Mouse (Mus musculus): ENCODE results near the gene Oasl1. TPM values are rescaled to one million over a fixed set of nuclear protein-coding genes. Genes with fewer than 3 reads are reported as not detected.
"Not testable (repeated sequence)": the region's sequence is repeated elsewhere in the genome, so short reads cannot be mapped to it uniquely, and the experiment has no call there.

Gene Oasl1
- not detected in 2 replicates for polyA plus RNA-seq (2014; fragmentation: Nextera tagmentation; extraction: Ambion mirVana)

DNA sequence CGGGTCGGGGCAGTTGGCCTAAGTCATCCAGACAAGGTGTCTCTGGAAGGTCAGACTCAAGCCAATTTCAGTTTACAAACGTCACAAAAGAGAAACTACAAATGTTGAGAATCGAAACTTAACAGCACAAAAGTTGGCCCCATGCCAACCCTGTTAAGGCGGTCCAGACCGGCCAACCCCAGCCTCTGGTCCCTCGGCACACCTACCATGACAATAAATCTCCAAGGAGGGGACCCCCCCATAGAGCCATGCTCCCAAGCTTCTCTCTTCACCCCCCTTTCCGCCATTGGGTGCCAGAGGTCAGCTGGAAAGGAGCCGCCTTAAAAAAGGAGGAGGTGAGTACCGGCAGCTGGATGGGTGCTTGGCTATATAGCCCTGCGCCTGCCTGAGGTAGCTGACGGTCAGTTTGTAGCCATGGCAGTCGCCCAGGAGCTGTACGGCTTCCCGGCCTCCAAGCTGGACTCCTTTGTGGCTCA, at the start of gene Oasl1:
Gene Oasl1 (plus strand): TSS at position 243 of the 476 bp plus-strand sequence.
- no peak within 1 kb of the TSS for H3K27ac ChIP-seq (ENCODE audit: low read depth, low read length)
- no peak within 1 kb of the TSS for H3K9ac ChIP-seq (ENCODE audit: low read length)
- H3K4me2 ChIP-seq, result no peak within 1 kb of the TSS
- H3K4me1 ChIP-seq (ENCODE audit: control insufficient read depth, insufficient read depth, low read length), result peaks cover 3% of the 10 kb centered on the region; the same call in 1 of the 2 replicates
- H3K36me3 ChIP-seq (ENCODE audit: control insufficient read depth, insufficient read depth, low read length), result no peaks in the 10 kb centered on the region
- 64% methylated on average over 15 of the region's 15 CpGs for WGBS
- no peak within 1 kb of the TSS for H3K4me3 ChIP-seq (ENCODE audit: low read depth, low read length)
- H3K27me3 ChIP-seq (ENCODE audit: control insufficient read depth, insufficient read depth, low read length), result no peaks in the 10 kb centered on the region
- ATAC-seq (ENCODE audit: low FRiP score) (no peak), DNase-seq (ENCODE audit: low spot score, missing footprints) (peak; percentile 81)
- 0 out of 2 replicates have a peak, but pooled peaks cover 2% of the 10 kb centered on the region for H3K9me3 ChIP-seq (ENCODE audit: control insufficient read depth, low read length)

DNA sequence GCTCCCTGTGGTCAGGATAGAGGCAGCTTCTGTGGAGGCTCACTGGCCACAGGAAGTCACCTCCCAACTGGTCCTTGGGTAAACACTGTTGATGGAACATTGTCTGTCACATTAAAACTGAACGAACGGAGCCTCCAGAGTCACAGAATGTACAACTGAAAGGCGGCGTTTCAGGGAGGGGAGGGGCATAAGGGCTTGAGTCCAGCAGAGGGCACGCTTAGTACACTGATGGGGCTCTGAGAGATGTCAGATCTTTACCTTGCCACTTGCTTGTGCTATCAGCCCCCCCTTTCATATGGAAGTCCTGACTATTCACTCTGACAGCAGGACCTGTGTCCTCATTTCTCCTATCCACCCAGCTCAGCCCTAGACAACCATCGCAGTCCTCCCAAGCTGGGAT, 47.2 kb upstream of the Oasl1 start:
- no peaks in the 10 kb centered on the region for H3K27me3 ChIP-seq (ENCODE audit: control insufficient read depth, insufficient read depth, low read length)
- no peaks in the 10 kb centered on the region for H3K9me3 ChIP-seq (ENCODE audit: control insufficient read depth, low read length)
- H3K4me1 ChIP-seq (ENCODE audit: control insufficient read depth, insufficient read depth, low read length), result peaks cover 7% of the 10 kb centered on the region; the same call in 1 of the 2 replicates
- no peak overlapping the region for H3K9ac ChIP-seq (ENCODE audit: low read length)
- H3K4me2 ChIP-seq, result no peak overlapping the region
- 65% methylated on average over 6 of the region's 6 CpGs for WGBS
- H3K4me3 ChIP-seq (ENCODE audit: low read depth, low read length), result no peak overlapping the region
- H3K36me3 ChIP-seq (ENCODE audit: control insufficient read depth, insufficient read depth, low read length), result no peaks in the 10 kb centered on the region
- ATAC-seq (ENCODE audit: low FRiP score) (no peak), DNase-seq (ENCODE audit: low spot score, missing footprints) (no peak)
- no peak overlapping the region for H3K27ac ChIP-seq (ENCODE audit: low read depth, low read length)

DNA sequence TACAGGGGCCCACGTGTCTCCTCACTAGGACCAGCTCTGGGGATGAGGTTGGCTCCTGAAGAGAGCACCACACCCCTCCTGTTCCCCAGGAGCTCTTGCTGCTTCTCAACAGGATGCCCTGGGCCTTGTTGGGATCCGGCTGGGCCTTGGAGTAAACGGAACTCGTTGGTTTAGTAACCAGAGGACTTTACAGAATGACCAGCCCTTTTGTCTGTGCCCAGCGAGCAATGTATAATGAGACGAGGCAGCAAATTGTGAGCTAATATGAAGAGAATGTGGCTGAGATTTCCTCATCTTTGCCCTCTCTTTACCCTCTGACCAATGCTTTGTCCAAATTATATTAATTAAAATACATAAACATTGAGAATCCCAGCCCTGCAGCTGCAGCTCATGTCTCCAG, 46.7 kb upstream of the Oasl1 start:
- DNase-seq (ENCODE audit: low spot score, missing footprints), result no peak
- H3K27ac ChIP-seq (ENCODE audit: low read depth, low read length), result no peak overlapping the region
- no peak overlapping the region for H3K4me2 ChIP-seq
- H3K4me3 ChIP-seq (ENCODE audit: low read depth, low read length), result no peak overlapping the region
- H3K9me3 ChIP-seq (ENCODE audit: control insufficient read depth, low read length), result no peaks in the 10 kb centered on the region
- no peak for ATAC-seq (ENCODE audit: low FRiP score)
- no peaks in the 10 kb centered on the region for H3K36me3 ChIP-seq (ENCODE audit: control insufficient read depth, insufficient read depth, low read length)
- H3K27me3 ChIP-seq (ENCODE audit: control insufficient read depth, insufficient read depth, low read length), result no peaks in the 10 kb centered on the region
- no peak overlapping the region for H3K9ac ChIP-seq (ENCODE audit: low read length)
- 37% methylated on average over 6 of the region's 6 CpGs for WGBS
- peaks cover 7% of the 10 kb centered on the region; the same call in 1 of the 2 replicates for H3K4me1 ChIP-seq (ENCODE audit: control insufficient read depth, insufficient read depth, low read length)

DNA sequence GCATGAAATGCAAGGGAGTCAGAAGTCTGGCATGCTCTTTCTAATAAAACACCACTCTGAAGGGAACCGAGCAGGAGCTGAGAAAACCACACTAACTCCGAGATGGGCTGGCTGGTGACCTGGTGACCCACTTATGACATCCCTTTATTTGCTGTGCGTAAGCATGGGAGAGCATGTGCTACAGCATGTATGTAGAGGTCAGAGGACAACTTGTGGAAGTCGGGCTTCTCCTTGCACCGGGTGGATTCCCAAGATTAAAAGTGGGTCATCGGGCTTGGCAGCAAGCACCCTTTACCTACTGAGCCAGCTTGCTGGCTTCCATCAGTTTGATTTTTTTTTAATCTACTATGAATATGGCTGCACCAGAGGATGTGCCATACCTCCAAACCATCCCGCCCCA, 45.6 kb upstream of the Oasl1 start:
- Histone ChIP-seq H3K27me3 (ENCODE audit: control insufficient read depth, insufficient read depth, low read length) (no peaks in the 10 kb centered on the region), H3K9me3 (ENCODE audit: control insufficient read depth, low read length) (no peaks in the 10 kb centered on the region), H3K4me3 (ENCODE audit: low read depth, low read length) (no peak overlapping the region), H3K4me2 (no peak overlapping the region), H3K9ac (ENCODE audit: low read length) (no peak overlapping the region), H3K27ac (ENCODE audit: low read depth, low read length) (no peak overlapping the region), H3K4me1 (ENCODE audit: control insufficient read depth, insufficient read depth, low read length) (peaks cover 7% of the 10 kb centered on the region; the same call in 1 of the 2 replicates), H3K36me3 (ENCODE audit: control insufficient read depth, insufficient read depth, low read length) (no peaks in the 10 kb centered on the region)
- no peak for DNase-seq (ENCODE audit: low spot score, missing footprints)
- 69% methylated on average over 7 of the region's 7 CpGs for WGBS
- no peak for ATAC-seq (ENCODE audit: low FRiP score)

DNA sequence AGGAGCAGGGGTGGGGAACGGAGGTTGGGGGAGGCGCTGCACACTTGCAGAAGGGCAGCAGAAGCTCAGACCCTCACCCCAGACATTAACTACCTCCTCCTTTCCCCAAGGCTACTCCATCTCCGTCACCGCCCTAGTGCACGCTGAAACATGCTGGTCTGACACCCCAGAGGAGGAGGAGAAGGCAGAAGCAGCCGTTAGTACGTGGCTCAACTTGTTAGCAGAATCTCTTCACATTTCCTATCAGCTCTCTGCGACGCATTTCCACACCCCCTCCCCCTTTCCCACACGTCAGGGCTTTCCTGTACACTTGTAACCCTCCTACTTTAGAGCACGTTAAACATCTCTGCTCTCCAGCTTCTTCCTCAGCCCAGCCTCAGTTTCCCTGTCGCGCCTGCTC, 43.6 kb upstream of the Oasl1 start:
- no peak overlapping the region for H3K4me3 ChIP-seq (ENCODE audit: low read depth, low read length)
- WGBS, result 74% methylated on average over 13 of the region's 13 CpGs
- no peaks in the 10 kb centered on the region for H3K27me3 ChIP-seq (ENCODE audit: control insufficient read depth, insufficient read depth, low read length)
- no peak for DNase-seq (ENCODE audit: low spot score, missing footprints)
- no peak overlapping the region for H3K27ac ChIP-seq (ENCODE audit: low read depth, low read length)
- no peak for ATAC-seq (ENCODE audit: low FRiP score)
- H3K4me2 ChIP-seq, result no peak overlapping the region
- H3K9me3 ChIP-seq (ENCODE audit: control insufficient read depth, low read length), result no peaks in the 10 kb centered on the region
- H3K36me3 ChIP-seq (ENCODE audit: control insufficient read depth, insufficient read depth, low read length), result no peaks in the 10 kb centered on the region
- no peak overlapping the region for H3K9ac ChIP-seq (ENCODE audit: low read length)
- H3K4me1 ChIP-seq (ENCODE audit: control insufficient read depth, insufficient read depth, low read length), result peaks cover 7% of the 10 kb centered on the region; the same call in 1 of the 2 replicates

DNA sequence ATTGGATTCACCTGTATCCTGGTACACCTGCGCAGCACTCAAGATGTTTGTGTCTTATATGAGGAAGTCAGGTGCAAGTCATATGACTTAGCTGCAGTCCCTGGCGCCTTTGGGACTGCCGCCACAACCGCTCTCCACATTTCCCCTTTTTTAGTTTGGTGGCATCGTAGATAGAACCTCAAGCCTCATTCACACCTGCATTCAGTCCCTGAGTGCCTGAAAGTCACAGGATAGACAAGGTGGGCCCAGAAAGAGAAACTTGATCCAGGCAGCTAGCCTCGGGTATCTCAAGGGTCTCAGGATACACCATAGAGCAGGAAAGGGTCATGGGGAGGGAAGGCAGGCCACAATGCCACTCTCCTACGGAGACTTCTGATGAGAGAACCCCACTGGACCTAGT, 40.7 kb upstream of the Oasl1 start:
- H3K4me2 ChIP-seq; H3K9ac ChIP-seq (ENCODE audit: low read length); H3K9me3 ChIP-seq (ENCODE audit: control insufficient read depth, low read length); H3K27ac ChIP-seq (ENCODE audit: low read depth, low read length); H3K4me1 ChIP-seq (ENCODE audit: control insufficient read depth, insufficient read depth, low read length); H3K36me3 ChIP-seq (ENCODE audit: control insufficient read depth, insufficient read depth, low read length); ATAC-seq (ENCODE audit: low FRiP score); H3K27me3 ChIP-seq (ENCODE audit: control insufficient read depth, insufficient read depth, low read length); H3K4me3 ChIP-seq (ENCODE audit: low read depth, low read length); DNase-seq (ENCODE audit: low spot score, missing footprints): not testable (repeated sequence)
- whole genome bisulfite sequencing, result 85% methylated on average over 6 of the region's 7 CpGs

DNA sequence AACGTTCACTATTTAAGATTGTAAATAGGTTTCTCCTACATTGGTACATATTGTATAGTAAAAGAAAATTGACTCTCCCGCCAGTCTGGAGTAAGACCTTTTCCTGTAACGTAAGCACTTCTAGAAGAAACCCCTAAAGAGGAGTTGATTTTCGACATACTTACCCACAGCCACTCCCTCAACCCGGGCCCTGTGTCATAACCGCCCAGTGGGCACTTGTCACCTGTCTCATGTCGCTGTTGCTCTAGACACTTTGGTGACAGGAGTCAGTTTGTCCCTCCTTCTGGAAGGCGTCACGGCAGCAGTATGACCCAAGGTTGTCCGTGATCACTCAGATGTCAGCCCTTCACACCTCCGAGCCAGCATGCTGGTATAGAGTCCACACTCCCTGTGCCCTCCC, 40.0 kb upstream of the Oasl1 start:
- ATAC-seq (ENCODE audit: low FRiP score) (no peak), DNase-seq (ENCODE audit: low spot score, missing footprints) (no peak)
- Histone ChIP-seq H3K4me2 (no peak overlapping the region), H3K9me3 (ENCODE audit: control insufficient read depth, low read length) (no peaks in the 10 kb centered on the region), H3K27me3 (ENCODE audit: control insufficient read depth, insufficient read depth, low read length) (no peaks in the 10 kb centered on the region), H3K27ac (ENCODE audit: low read depth, low read length) (no peak overlapping the region), H3K36me3 (ENCODE audit: control insufficient read depth, insufficient read depth, low read length) (no peaks in the 10 kb centered on the region), H3K4me1 (ENCODE audit: control insufficient read depth, insufficient read depth, low read length) (0 out of 2 replicates have a peak, but pooled peaks cover 2% of the 10 kb centered on the region), H3K9ac (ENCODE audit: low read length) (no peak overlapping the region), H3K4me3 (ENCODE audit: low read depth, low read length) (no peak overlapping the region)
- WGBS, result 96% methylated on average over 11 of the region's 11 CpGs

DNA sequence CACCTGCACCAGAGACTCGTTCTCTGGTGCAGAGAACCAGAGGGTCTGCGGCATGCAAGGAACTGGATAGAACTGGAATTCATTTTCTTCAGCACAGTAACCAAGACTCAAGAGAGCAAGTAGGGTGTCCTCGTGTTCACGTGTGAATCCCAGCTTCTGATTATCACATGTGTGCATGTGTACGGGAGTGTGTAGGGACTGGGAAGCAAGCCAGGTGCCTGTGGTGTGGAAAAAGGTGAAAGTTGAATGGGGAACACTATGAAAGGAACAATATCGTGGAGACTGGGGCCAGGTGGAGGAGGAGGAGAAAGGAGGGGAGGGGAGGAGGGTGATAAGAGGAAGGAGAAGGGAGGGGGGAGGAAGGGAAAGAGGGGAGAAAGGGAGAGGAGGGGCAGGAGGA, 36.2 kb upstream of the Oasl1 start:
- 87% methylated on average over 6 of the region's 6 CpGs for WGBS
- no peaks in the 10 kb centered on the region for H3K4me1 ChIP-seq (ENCODE audit: control insufficient read depth, insufficient read depth, low read length)
- no peaks in the 10 kb centered on the region for H3K27me3 ChIP-seq (ENCODE audit: control insufficient read depth, insufficient read depth, low read length)
- no peaks in the 10 kb centered on the region for H3K36me3 ChIP-seq (ENCODE audit: control insufficient read depth, insufficient read depth, low read length)
- no peak overlapping the region for H3K27ac ChIP-seq (ENCODE audit: low read depth, low read length)
- no peaks in the 10 kb centered on the region for H3K9me3 ChIP-seq (ENCODE audit: control insufficient read depth, low read length)
- H3K4me3 ChIP-seq (ENCODE audit: low read depth, low read length), result no peak overlapping the region
- ATAC-seq (ENCODE audit: low FRiP score) (no peak), DNase-seq (ENCODE audit: low spot score, missing footprints) (no peak)
- no peak overlapping the region for H3K4me2 ChIP-seq
- no peak overlapping the region for H3K9ac ChIP-seq (ENCODE audit: low read length)

DNA sequence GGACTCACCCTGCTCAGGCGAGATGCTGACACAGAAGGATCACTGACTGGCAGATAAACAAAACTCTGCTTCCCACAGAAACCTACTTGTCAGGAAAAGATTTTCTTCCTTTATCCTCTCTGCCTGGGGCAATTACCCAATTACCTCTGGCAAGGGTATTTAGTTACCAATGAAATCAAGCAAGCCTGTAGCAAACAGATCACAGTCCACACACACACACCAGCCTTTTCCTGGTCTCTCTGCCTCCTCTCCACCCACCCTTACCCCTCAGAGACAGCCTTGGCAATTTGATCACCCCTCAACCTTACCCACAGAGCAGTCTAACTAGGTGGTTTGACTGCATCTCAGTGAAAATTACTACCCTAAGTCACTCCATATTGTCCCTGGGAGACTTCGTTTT, 34.0 kb upstream of the Oasl1 start:
- ATAC-seq (ENCODE audit: low FRiP score) (no peak), DNase-seq (ENCODE audit: low spot score, missing footprints) (no peak)
- H3K9me3 ChIP-seq (ENCODE audit: control insufficient read depth, low read length), result no peaks in the 10 kb centered on the region
- no peak overlapping the region for H3K4me3 ChIP-seq (ENCODE audit: low read depth, low read length)
- 85% methylated on average over 2 of the region's 2 CpGs for WGBS
- H3K36me3 ChIP-seq (ENCODE audit: control insufficient read depth, insufficient read depth, low read length), result no peaks in the 10 kb centered on the region
- no peak overlapping the region for H3K27ac ChIP-seq (ENCODE audit: low read depth, low read length)
- H3K9ac ChIP-seq (ENCODE audit: low read length), result no peak overlapping the region
- no peaks in the 10 kb centered on the region for H3K4me1 ChIP-seq (ENCODE audit: control insufficient read depth, insufficient read depth, low read length)
- no peak overlapping the region for H3K4me2 ChIP-seq
- no peaks in the 10 kb centered on the region for H3K27me3 ChIP-seq (ENCODE audit: control insufficient read depth, insufficient read depth, low read length)
